Mouse (Mus musculus): ENCODE measurements around the gene Oosp2.

DNA sequence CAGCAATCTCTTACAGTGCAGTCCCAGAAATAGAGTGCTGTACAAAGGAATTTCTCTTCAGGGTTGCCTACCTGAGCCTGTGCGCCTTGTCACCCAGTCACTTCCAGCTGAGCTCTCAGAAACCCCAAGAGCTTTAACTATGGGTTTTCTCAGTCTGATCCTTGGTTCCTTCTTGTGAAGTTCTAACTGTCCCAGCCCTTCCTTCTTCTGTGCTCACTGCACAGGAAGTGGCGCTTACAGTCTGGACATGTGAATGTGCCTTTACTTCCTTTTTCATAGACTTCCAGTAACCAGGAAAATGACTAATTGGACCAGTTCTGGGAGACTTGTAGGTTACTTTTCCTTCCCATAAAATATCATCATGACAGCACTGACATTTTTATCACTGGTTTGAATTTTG is 55.8 kb downstream of the Oosp2 start, which contains the start of gene Ms4a6d:
- TF ChIP-seq CTCF (IDR thresholded peaks at IDR 0.05; ENCODE audit: borderline replicate concordance, extremely low read depth, insufficient read depth, insufficient read length): no peak
- TF ChIP-seq POLR2A (IDR thresholded peaks at IDR 0.05; ENCODE audit: borderline replicate concordance, extremely low read depth, insufficient read depth, insufficient read length, poor library complexity, severe bottlenecking): no peak

Data from brain, embryonic 14.5 days (tissue).